Mouse (Mus musculus): ENCODE results near the gene Gpr139. TPM values are rescaled to one million over a fixed set of nuclear protein-coding genes. Genes with fewer than 3 reads are reported as not detected.

Gpr139 gene
- polyA plus RNA-seq (2015; fragmentation: Nextera tagmentation; extraction: Ambion mirVana): not detected in 2 replicates

DNA sequence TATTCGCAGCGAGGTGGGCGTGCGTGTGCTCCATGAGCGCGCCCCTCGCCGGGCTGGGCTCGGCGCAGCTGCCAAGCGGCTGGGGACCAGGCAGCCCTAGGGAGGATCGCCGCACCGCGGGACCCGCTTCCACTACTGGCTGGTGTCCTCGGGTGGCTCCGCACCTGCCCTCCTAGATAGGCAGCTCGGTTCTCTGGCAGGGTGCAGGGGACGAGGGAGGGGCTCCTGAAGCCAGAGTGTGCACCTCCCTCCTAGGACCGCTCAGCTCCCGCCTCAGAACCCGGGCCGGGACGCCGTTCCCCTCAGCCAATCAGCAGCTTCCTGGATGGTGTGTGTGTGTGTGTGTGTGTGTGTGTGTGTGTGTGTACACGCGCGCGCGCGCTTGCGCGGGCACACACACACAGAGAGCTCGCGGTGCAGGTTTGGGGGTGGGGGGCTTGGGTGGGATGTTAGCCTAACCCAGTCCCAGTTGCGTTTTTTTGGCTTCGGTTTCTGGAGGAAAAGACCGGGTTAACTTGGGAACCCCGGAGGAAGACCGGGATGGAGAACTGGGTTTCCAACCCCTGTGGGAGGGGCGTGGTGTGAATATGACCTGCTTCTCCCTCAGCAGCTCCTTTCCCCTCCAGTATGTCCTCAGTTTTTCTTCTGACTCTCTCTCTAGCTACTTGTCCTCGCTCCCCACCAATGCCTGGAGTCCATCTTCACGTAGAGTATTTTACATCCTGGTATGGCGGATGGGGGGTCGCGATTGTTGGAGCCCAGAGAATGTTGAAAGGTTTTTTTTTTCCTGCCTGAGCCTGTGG, at the start of gene Gpr139:
Gene Gpr139 (minus strand): TSS at position 263 of the 803 bp plus-strand sequence.
- H3K4me2 ChIP-seq (ENCODE audit: low read depth, low read length): peak within 1 kb of the TSS; percentile 57
- WGBS: 1% methylated on average over 37 of the region's 47 CpGs
- peaks cover 25% of the 10 kb centered on the region for H3K27me3 ChIP-seq (ENCODE audit: control insufficient read depth, insufficient read depth, low read depth, low read length)
- H3K9ac ChIP-seq (ENCODE audit: low read length): no peak within 1 kb of the TSS
- no peaks in the 10 kb centered on the region for H3K36me3 ChIP-seq (ENCODE audit: control insufficient read depth, insufficient read depth, low read length)
- no peak within 1 kb of the TSS for H3K27ac ChIP-seq (ENCODE audit: low read length)
- peak; percentile 43 for ATAC-seq (ENCODE audit: low read depth)
- H3K4me3 ChIP-seq (ENCODE audit: low read length): peak within 1 kb of the TSS; percentile 38
- H3K9me3 ChIP-seq (ENCODE audit: control insufficient read depth, low read length): no peaks in the 10 kb centered on the region
- H3K4me1 ChIP-seq (replicated peaks; ENCODE audit: control insufficient read depth, insufficient read depth, low read length): 0 out of 2 replicates have a peak, but pooled peaks cover 2% of the 10 kb centered on the region

DNA sequence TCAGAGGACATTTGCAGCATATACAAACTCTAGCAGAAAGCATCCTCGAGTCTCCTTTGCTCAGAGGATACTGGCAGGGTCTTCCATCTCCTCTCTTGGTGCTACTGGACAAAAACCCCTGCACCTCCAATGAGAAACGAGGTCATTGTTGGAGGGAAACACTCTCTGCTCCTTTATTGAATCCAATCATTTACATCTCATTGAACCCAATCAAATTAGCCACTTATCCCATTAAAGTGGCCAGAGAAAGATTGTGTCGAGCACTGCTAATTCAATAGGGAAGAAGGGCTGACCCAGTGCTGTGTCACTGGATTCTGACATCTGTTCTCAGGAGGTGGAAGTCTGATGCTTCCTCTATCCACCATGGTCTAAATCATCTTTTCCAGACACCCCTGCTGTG, 46.6 kb upstream of the Gpr139 start:
- Histone ChIP-seq H3K36me3 (ENCODE audit: control insufficient read depth, insufficient read depth, low read length) (no peaks in the 10 kb centered on the region), H3K4me1 (replicated peaks; ENCODE audit: control insufficient read depth, insufficient read depth, low read length) (no peaks in the 10 kb centered on the region), H3K27me3 (ENCODE audit: control insufficient read depth, insufficient read depth, low read depth, low read length) (no peaks in the 10 kb centered on the region), H3K4me3 (ENCODE audit: low read length) (no peak overlapping the region), H3K4me2 (ENCODE audit: low read depth, low read length) (no peak overlapping the region), H3K9ac (ENCODE audit: low read length) (no peak overlapping the region), H3K9me3 (ENCODE audit: control insufficient read depth, low read length) (no peaks in the 10 kb centered on the region), H3K27ac (ENCODE audit: low read length) (no peak overlapping the region)
- 50% methylated on average over 3 of the region's 3 CpGs for WGBS
- ATAC-seq (ENCODE audit: low read depth): no peak

DNA sequence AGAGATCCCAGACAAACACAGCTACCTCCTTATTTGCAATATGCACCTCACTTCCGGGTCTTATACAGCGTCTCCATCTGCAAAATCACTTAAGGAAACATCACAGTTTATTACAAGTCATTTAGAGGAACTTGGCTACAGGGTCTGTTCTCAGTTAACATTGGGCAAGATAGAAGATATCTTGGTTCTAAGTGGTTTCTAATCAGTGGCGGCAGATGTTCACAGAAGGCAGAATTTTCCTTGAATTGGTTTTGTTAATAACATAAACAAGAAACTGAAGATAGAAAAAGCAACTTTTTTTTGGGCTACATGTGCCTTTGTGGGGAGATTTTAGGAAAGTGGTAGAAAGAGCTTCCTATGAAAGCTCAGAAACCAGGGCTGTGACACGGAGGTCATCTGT, 38.3 kb upstream of the Gpr139 start:
- no peak for ATAC-seq (ENCODE audit: low read depth)
- no peaks in the 10 kb centered on the region for H3K9me3 ChIP-seq (ENCODE audit: control insufficient read depth, low read length)
- WGBS: 83% methylated on average over 4 of the region's 4 CpGs

DNA sequence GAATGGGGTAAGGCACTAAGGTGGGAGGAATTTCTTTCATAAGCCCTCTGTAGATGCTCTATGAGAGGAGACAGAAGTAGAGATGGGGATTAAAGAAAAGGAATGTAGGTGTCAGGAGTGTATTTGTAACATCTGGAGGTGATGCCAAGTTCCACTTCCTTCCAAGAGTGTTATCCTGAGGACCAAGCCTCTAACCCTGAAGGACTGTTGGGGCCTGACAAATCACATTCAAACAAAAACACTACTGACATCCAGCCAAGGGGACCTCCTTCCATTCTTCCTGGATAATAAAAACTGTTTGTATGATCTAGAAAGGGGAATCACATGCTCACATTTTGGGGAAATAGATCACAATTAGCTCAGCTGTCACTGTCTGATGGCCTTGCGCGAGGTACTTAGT, 34.7 kb upstream of the Gpr139 start:
- Histone ChIP-seq H3K9me3 (ENCODE audit: control insufficient read depth, low read length) (no peaks in the 10 kb centered on the region), H3K27ac (ENCODE audit: low read length) (no peak overlapping the region), H3K36me3 (ENCODE audit: control insufficient read depth, insufficient read depth, low read length) (no peaks in the 10 kb centered on the region), H3K4me1 (replicated peaks; ENCODE audit: control insufficient read depth, insufficient read depth, low read length) (no peaks in the 10 kb centered on the region), H3K4me3 (ENCODE audit: low read length) (no peak overlapping the region), H3K27me3 (ENCODE audit: control insufficient read depth, insufficient read depth, low read depth, low read length) (no peaks in the 10 kb centered on the region), H3K4me2 (ENCODE audit: low read depth, low read length) (no peak overlapping the region), H3K9ac (ENCODE audit: low read length) (no peak overlapping the region)
- ATAC-seq (ENCODE audit: low read depth): no peak
- 91% methylated on average over 2 of the region's 2 CpGs for WGBS

More for the DNA sequence above, 38.3 kb upstream of the Gpr139 start:
- Histone ChIP-seq H3K9ac (ENCODE audit: low read length) (no peak overlapping the region), H3K36me3 (ENCODE audit: control insufficient read depth, insufficient read depth, low read length) (no peaks in the 10 kb centered on the region), H3K4me1 (replicated peaks; ENCODE audit: control insufficient read depth, insufficient read depth, low read length) (no peaks in the 10 kb centered on the region), H3K4me3 (ENCODE audit: low read length) (no peak overlapping the region), H3K27me3 (ENCODE audit: control insufficient read depth, insufficient read depth, low read depth, low read length) (no peaks in the 10 kb centered on the region), H3K4me2 (ENCODE audit: low read depth, low read length) (no peak overlapping the region), H3K27ac (ENCODE audit: low read length) (no peak overlapping the region)

DNA sequence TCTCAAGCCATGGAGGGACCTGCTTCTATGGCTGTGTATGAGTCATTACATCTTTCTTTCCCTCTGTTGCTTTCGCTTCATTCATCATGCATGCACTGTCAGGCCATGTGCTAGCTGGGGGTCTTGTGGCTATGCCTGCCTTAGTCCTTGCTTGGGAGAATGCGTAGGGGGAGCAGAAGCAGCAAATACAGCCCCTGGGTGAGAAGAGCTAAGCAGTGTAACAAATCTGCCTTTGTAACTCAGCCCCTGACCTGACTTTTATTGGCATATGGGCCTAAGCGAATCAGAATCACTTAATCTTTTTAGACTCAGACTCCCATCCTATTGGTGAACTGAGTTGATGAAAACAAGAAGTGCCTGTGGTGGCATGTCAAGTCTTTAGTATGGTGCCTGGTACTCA, 22.8 kb upstream of the Gpr139 start:
- H3K36me3 ChIP-seq (ENCODE audit: control insufficient read depth, insufficient read depth, low read length): no peaks in the 10 kb centered on the region
- H3K4me2 ChIP-seq (ENCODE audit: low read depth, low read length): no peak overlapping the region
- no peaks in the 10 kb centered on the region for H3K4me1 ChIP-seq (replicated peaks; ENCODE audit: control insufficient read depth, insufficient read depth, low read length)
- ATAC-seq (ENCODE audit: low read depth): no peak
- H3K27ac ChIP-seq (ENCODE audit: low read length): no peak overlapping the region
- WGBS: 77% methylated on average over 3 of the region's 3 CpGs
- no peaks in the 10 kb centered on the region for H3K27me3 ChIP-seq (ENCODE audit: control insufficient read depth, insufficient read depth, low read depth, low read length)
- no peak overlapping the region for H3K9ac ChIP-seq (ENCODE audit: low read length)
- no peak overlapping the region for H3K4me3 ChIP-seq (ENCODE audit: low read length)
- no peaks in the 10 kb centered on the region for H3K9me3 ChIP-seq (ENCODE audit: control insufficient read depth, low read length)

DNA sequence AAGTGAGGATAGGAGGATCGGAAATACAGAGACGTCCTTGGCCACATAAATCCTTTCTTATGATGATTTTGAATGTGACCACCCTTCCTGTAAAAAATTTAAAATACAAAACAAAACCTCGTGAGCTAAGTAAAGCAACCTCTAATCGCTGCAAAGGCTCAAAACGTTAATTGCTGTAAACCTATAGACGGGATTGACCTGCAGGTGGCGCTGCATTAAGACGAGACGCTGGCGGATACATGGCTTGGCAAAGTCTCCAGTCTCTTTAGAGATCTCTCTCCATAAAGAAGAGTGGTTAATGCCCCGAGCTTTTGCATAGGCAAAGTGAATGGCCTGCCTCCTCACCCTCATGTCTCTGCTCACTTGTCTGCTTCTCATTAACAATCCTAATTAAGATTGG, 2.0 kb upstream of the Gpr139 start:
- Histone ChIP-seq H3K4me1 (replicated peaks; ENCODE audit: control insufficient read depth, insufficient read depth, low read length) (no peaks in the 10 kb centered on the region), H3K9me3 (ENCODE audit: control insufficient read depth, low read length) (no peaks in the 10 kb centered on the region), H3K27me3 (ENCODE audit: control insufficient read depth, insufficient read depth, low read depth, low read length) (peaks cover 25% of the 10 kb centered on the region), H3K9ac (ENCODE audit: low read length) (no peak overlapping the region), H3K4me3 (ENCODE audit: low read length) (no peak overlapping the region), H3K4me2 (ENCODE audit: low read depth, low read length) (no peak overlapping the region), H3K27ac (ENCODE audit: low read length) (no peak overlapping the region), H3K36me3 (ENCODE audit: control insufficient read depth, insufficient read depth, low read length) (no peaks in the 10 kb centered on the region)
- 14% methylated on average over 11 of the region's 11 CpGs for WGBS
- no peak for ATAC-seq (ENCODE audit: low read depth)

DNA sequence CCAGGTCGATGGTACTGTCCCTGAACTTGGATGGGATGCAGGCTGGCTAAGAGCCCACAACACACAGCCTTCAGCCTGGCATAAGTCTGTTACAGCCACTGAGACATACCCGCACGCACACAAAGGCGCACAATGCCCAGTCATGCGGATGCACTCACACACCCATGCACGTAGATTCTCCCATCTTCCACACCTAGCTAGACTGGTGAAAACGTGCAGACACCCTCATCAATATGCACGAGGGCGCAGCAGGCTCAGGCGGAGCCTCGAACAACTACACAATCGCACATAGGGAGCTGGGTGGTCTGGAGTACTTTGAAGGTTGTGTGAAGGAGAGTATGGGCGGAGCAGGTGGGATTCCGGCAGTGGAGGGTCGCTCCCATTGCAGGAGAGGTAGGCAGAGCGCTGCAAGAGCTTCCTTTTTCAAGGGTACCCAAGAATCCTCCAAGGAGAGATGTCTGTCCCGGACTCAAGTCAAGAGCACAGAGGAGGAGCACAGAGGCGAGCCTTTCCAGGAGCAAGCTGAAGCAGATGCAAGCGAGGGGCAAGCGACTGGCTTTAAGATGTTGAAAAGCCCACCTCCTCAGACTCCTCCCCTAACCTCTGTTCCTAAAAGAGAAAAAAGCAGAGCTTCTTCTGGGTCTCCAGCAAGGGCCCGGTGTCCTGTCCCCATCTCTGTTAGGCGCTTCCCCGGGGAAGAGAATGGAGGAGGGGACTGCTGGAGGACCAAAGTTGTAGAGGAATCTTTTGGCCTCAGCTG, 958 bp upstream of the Gpr139 start:
- 0 out of 2 replicates have a peak, but pooled peaks cover 2% of the 10 kb centered on the region for H3K4me1 ChIP-seq (replicated peaks; ENCODE audit: control insufficient read depth, insufficient read depth, low read length)
- H3K27me3 ChIP-seq (ENCODE audit: control insufficient read depth, insufficient read depth, low read depth, low read length): peaks cover 25% of the 10 kb centered on the region
- H3K9me3 ChIP-seq (ENCODE audit: control insufficient read depth, low read length): no peaks in the 10 kb centered on the region
- 4% methylated on average over 23 of the region's 23 CpGs for WGBS
- no peak for ATAC-seq (ENCODE audit: low read depth)
- H3K4me2 ChIP-seq (ENCODE audit: low read depth, low read length): no peak overlapping the region
- no peak overlapping the region for H3K9ac ChIP-seq (ENCODE audit: low read length)
- H3K4me3 ChIP-seq (ENCODE audit: low read length): no peak overlapping the region
- no peak overlapping the region for H3K27ac ChIP-seq (ENCODE audit: low read length)
- no peaks in the 10 kb centered on the region for H3K36me3 ChIP-seq (ENCODE audit: control insufficient read depth, insufficient read depth, low read length)

DNA sequence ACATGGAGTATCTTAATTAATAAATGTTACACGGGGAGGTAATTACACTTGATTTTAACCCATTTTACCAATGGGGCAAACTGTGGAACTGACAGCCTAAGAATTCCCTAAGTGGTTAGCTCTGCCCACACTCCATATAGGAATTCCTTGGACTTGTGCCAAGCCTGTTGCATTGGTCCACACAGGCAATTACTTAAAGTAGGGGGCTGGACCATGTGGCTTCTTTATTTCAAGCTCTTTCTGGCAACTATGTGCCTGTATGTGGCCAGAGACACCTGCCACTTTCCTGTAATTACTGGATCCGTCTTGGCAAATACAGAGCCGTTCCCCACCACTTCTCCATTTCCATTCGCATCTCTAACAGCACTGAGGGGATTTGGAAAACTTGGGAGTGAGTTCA, 3.4 kb downstream of the Gpr139 start:
- Histone ChIP-seq H3K9me3 (ENCODE audit: control insufficient read depth, low read length) (no peaks in the 10 kb centered on the region), H3K4me1 (replicated peaks; ENCODE audit: control insufficient read depth, insufficient read depth, low read length) (0 out of 2 replicates have a peak, but pooled peaks cover 2% of the 10 kb centered on the region), H3K4me3 (ENCODE audit: low read length) (no peak overlapping the region), H3K4me2 (ENCODE audit: low read depth, low read length) (no peak overlapping the region), H3K27ac (ENCODE audit: low read length) (no peak overlapping the region), H3K36me3 (ENCODE audit: control insufficient read depth, insufficient read depth, low read length) (no peaks in the 10 kb centered on the region), H3K9ac (ENCODE audit: low read length) (no peak overlapping the region), H3K27me3 (ENCODE audit: control insufficient read depth, insufficient read depth, low read depth, low read length) (peaks cover 25% of the 10 kb centered on the region)
- 46% methylated on average over 4 of the region's 4 CpGs for WGBS
- no peak; the same call in 1 of the 2 replicates for ATAC-seq (ENCODE audit: low read depth)

DNA sequence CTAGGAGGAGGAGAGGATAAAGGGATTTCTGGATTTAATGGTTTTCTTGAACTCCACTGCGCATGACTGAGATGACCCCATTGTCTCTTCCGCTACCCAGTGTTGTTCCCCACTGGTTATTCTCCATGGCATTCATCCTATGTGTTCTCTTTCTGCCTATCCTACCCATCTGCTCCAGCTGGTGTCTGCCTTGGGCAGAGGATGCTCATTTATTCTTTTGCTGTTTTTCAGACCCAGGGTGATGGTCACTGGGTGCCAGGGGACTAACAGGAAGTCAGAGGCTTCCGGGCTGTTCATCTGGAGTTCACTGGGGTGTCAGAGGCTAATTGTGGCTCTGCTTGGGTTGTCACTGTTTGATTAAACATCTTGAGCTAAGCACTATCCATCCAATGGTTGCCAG, 24.4 kb downstream of the Gpr139 start:
- Histone ChIP-seq H3K9me3 (ENCODE audit: control insufficient read depth, low read length) (no peaks in the 10 kb centered on the region), H3K9ac (ENCODE audit: low read length) (no peak overlapping the region), H3K36me3 (ENCODE audit: control insufficient read depth, insufficient read depth, low read length) (no peaks in the 10 kb centered on the region), H3K27me3 (ENCODE audit: control insufficient read depth, insufficient read depth, low read depth, low read length) (no peaks in the 10 kb centered on the region), H3K4me3 (ENCODE audit: low read length) (no peak overlapping the region), H3K4me1 (replicated peaks; ENCODE audit: control insufficient read depth, insufficient read depth, low read length) (no peaks in the 10 kb centered on the region), H3K27ac (ENCODE audit: low read length) (no peak overlapping the region), H3K4me2 (ENCODE audit: low read depth, low read length) (no peak overlapping the region)
- WGBS: 84% methylated on average over 3 of the region's 3 CpGs
- ATAC-seq (ENCODE audit: low read depth): no peak
